Mouse (Mus musculus): Measurements from ENCODE around the gene Cebpb. TPM values are rescaled to one million over a fixed set of nuclear protein-coding genes. Genes with fewer than 3 reads are reported as not detected.

Gene Cebpb
- total RNA-seq, 2 experiments from 2014 or later = 18.6 to 21.7 TPM

DNA sequence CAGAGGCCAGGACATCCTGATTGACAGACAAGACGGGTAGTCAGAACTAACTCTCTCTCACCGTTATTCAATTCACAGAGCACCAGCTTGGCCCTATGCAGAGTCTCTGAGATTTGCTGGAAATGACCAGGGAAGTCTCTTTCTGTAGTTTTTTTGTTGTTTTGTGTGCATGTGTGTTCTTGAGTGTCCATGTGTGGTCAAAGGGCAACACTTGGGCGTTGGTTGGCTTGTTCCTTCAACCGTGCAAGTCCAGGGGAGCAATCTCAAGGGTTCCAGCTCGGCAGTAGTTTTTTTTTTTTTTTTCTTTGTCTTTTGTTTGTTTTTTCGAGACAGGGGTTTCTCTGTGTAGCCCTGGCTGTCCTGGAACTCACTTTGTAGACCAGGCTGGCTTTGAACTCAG, 26.0 kb upstream of the Cebpb start:
- DNase-seq (ENCODE audit: low spot score in 2 of 2) = no peak

DNA sequence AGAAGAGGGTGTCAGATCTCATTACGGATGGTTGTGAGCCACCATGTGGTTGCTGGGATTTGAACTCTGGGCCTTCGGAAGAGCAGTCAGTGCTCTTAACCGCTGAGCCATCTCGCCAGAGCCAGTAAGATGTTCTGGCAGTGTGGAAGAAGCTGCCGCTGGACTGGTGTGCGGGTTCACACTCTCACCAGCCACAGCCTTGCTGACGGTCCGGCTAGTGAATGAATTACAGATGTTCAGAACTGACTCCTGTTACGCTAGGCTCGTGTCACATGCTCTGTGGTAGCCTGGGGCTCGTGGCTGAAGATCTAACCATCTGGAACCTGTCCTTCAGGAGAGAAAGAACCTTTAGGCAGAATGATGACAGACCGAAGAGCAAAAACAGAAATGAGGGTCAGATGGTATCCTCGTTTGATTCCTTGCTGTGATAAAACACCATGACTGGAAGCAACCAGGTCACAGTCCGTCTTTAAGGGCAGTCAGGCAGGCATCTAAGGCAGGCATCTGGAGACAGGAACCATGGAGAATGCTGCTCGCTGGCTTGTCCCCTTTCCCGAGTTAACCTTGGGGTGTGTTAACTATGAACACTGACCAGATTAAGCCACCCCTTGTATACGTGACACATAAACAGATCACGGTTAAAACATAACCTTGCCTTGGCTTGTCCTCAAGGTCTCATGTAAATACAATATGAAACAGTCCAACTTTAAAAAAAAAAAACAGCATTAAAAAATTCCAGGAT, 22.6 kb upstream of the Cebpb start:
- DNase-seq (ENCODE audit: low spot score in 2 of 2) = no peak

DNA sequence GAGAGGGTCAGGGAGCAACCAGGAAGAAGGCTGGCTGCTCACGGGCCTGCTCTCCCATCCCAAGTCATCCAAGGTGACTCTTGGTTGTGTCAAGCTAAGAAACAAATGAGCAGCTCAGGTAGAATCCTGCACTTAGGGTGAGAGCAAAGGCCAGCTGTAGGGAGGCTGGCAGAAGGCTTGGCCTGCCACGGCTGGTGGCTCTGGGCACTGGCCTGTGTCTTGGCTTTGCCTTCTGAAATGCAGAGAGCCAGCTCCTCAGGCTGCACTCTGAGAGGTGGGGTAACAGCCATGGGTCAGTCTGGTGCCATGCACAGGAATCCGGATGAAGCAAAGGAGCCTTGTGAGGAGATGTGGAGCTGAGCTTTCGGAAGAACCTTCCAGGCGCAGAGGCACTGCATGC, 20.3 kb upstream of the Cebpb start:
- DNase-seq (ENCODE audit: low spot score in 2 of 2) = no peak

DNA sequence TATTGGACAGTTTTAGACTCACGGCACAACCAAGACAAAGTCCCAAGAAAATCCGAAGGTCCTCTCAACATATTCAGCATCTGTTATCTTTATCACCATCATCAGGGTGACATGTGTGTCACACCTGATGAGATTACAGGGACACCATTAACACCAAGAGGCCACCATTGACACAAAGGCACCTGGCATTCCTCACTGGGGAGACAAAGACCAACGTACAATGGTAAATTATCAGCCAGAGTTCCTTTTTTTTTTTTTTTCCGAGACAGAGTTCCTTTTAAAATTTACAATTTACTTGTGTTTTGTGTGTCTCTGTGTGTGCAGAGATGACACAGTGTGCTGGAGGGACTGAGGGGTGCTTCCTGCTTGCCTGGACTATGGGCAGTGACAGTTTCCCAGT, 19.3 kb upstream of the Cebpb start:
- no peak for DNase-seq (ENCODE audit: low spot score in 2 of 2)

DNA sequence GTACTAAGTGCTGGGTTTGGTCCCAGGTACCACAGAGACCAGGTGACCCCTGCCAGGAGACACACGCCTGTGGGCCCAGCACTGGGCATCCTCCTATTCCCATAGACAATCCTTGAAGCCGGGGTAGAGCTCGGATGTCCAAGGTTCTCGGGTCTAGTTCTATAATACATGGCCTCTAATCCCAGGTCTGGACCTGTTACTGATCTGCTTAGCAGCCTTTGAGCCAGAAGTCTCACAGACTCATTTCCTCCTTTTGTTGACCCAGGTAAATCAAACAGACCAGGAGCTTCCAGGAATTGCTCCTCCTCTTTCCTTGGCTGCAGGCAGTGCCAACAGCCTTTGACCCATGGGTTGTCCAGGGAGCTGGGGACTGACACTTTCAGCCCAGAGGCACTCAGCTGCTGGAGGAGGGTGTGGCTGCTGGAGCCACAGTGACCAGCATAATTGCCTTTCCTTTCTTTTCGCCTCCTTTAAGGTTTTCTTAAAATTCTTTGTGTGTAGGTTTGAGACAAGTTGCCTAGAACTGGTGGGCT, 17.5 kb upstream of the Cebpb start:
- no peak for DNase-seq (ENCODE audit: low spot score in 2 of 2)

DNA sequence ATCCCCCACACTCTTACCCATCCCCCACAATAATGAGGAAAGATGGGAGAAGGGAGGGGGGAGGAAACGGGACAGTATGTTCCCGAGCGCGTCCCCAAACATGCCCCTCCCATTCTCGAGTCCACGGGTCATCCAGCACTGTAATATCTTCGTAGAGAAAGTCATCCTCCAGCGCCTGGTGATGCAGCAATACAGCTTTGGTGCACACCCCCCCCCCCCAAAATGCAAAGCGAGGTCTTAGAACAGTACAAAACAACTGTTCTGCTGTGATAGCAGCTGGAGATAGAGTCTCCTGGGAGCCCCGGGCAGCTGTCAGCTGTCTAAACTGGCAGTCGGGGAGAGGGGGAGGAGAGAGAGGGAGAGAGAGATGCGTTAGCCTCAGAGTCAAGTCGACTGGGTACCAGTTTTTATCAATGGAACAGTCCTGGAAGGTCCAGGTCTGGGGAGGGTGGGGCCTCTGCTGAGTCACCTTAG, 16.5 kb upstream of the Cebpb start:
- no peak for DNase-seq (ENCODE audit: low spot score in 2 of 2)

DNA sequence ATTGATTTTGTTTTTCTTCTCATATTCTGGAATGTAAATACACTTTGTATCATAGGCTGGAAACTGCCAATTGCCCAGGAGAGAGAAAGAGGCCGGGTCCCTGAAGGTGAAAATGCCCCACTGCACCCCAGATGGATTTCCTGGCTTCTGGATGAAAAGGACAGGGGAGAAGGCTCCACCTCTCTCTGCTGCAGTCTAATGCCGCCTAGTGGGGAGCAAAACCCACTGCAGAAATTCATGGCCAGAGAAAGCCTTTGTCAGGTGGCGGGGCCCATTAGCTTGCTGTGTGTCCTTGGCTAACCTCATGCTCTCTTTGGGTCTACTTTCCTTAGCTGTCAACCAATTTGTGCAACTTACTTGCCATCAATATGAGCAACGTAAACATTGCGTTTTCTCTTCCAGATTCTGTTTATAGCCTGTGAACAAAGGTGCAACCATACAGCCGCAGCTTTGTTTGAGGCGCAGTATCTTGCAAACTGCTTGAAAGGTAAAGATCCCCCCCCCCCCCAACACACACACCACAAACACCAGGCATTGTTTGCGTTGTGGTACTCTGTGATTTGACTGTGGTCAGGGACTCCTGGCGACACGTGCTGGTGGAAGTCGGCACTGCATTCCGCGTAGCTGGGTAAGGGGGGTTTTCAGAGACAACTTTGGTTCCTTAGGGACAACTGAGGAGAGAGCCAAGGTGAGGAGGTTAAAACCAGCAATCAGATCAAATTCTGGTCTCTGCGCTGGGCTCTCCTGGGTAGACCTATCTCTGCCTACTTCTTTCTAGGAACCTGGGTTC, 13.4 kb upstream of the Cebpb start:
- DNase-seq (ENCODE audit: low spot score in 2 of 2) = no peak

DNA sequence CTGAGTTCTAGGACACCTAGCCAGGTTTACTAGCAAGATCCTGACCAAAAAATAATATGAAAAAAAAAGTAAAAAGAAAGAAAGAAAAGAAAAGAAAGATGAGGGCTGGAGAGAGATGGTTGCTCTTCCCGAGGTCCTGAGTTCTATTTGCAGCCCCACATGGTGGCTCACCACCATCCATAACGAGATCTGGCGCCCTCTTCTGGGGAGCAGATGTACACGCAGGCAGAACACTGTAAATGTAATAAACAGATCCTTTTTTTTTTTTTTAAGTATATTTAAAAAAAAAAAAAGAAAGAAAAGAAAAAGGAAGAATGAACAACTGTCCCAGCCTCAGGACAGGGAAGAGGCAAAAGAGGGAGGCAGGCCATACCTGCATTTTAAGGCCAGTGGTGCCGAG, 10.1 kb upstream of the Cebpb start:
- no peak for DNase-seq (ENCODE audit: low spot score in 2 of 2)

DNA sequence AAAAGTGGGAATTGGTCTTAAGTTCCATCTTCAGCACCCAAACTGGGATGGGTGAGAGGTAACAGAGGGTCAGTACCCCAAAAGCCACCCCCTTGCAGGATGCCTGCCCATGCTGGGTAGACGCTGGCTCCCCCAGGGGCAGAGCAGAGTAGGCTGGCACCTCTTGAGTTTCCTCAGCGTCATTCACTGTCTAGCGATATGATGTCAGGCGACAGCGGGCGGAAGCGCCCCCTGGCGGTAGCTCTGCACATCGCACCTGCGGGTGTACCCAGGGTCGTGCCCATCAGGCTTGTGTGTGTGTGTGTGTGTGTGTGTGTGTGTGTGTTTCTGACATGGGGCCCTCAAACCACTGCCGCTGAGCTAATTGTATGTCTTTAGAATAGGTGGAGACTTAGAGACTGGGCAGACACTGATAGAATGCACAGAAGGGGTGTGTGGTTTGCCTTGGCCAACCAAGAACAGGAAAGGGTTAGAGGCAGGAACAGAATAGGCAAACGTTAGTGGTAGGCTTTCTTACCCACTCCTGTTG, 8.7 kb upstream of the Cebpb start:
- peak; percentile 75 to 79 for DNase-seq (ENCODE audit: low spot score in 2 of 2)

DNA sequence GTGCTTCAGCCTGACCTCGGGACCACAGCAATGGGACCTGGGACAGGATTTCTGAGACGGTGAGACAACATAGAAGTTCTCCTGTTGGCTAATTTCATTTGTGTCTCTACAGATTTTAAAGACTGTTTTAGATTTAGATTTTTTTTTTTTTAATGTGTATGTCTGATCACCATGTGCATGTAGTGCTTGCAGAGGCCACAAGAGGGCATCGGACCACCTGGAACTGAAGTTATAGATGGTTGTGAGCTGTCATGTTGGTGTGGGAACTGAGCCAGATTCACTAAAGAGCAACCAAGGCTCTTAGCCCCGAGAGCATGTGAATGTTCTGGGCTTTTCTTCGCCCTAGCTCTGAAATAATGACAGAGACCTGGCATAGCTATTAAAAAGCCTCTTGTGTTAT, 8.1 kb upstream of the Cebpb start:
- no peak for DNase-seq (ENCODE audit: low spot score in 2 of 2)

DNA sequence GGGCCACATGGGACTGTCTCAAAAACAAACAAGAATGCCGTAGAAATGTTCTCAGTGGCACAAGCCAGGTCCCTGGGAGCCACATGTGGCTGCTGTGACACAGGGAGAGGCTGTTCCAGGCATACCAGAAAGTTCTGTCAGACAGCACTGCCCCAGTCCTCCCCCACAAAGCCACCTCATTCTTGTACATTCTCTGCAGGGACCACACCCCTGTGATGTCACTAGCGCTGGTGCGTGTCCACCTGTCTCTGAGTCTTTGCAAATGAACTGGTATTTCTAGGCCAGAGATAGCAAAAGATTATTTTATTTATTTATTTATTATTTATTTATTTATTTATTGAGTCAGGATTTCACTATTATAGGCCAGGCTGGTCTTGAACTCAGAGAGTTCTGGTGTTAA, 5.0 kb upstream of the Cebpb start:
- no peak for DNase-seq (ENCODE audit: low spot score in 2 of 2)

DNA sequence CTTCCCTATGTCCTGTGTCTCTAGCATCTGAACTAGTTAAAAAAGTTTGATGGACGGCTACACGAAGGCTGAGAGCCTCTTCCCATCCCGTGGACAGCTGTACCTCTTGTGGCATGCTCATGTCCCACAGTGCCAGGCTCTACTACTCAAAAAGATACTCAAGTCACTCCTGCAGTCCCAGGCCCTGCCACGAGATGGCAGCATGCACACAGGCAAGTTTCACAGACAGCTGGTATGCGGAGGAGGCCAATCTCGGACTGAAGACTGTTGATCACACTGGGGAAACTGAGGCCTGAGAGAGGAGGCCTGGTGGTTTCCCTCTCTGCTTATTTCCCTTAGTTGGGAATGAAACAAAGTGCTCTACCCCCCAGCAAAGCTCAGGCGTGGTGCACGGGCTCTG, 3.6 kb upstream of the Cebpb start:
- peak; percentile 98 for DNase-seq (ENCODE audit: low spot score in 2 of 2)

DNA sequence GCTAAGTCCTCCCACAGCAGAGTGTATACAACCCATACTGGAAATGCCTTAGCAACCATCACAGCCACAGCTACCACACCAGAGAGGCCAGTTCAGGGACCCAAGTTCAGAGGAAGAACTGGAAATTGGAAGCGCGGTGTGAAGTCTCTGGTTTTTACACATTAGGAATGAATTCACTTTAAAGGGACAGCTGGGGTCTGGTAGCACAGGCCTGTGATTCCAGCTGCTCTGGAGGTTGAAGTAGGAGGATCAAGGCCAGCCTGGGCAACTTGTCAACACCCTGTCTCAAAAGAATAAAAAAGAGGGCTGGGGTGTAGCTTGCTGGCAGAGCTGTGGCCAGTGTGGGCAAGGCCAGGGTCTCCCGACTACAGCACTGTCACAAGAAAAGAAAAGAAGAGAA, 2.9 kb upstream of the Cebpb start:
- no peak for DNase-seq (ENCODE audit: low spot score in 2 of 2)

DNA sequence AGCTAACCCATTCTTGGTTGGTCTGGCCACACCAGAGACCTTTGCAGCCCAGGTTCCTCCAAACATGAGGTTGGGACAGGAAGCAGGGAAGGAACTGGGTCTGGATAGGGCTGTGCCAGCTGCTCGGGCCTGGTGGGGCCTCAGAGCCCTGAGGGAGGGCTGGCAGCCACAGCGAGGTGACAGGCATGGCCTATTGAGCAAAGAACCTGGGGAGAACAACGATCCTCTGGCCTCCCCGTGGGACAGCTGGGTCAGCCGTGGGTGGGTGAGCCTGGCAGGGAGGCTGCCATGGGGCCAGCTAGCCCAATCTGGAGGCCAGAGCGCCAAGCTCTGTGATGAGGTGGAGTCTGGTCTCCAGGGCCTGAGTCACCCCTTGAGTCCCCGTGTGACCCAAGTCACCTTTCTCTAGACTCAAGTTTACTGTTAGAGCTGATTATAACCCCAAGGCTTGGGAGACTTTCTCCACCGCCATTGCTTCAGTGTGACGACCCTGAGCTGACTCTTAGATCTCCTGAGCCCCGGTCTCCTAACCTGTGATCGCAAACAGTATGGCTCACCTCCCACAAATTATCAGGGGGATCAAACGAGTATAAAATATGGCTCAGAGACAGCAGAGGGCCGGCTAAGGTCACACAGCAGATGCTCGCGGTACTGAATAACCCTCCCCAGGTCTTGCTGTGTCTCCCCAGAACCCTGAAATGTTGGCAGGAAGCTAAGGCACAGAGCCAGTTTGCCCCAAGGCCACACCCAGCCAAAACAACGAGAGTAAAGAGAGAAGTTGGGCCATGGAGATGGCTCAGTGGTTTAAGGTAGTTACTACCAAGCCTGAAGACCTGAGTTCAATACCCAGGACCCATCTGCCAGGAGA, 2.1 kb upstream of the Cebpb start:
- DNase-seq (ENCODE audit: low spot score in 2 of 2) = no peak

DNA sequence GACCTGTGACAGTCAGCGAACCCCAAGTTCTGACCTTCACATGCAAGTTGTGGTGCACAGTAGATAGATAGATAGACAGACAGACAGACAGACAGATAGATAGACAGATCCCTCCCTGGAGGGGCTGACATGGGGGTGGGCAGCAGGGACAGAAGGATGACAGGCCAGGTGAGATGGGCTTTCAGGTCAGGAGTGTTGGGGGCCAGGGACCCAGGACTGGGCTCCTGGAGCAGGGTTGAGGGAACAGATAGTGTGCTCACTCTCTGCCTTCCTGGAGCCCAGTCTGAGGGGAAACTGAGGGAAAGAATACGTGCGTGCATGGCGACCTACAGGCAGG, 1.5 kb upstream of the Cebpb start:
- no peak for DNase-seq (ENCODE audit: low spot score in 2 of 2)

DNA sequence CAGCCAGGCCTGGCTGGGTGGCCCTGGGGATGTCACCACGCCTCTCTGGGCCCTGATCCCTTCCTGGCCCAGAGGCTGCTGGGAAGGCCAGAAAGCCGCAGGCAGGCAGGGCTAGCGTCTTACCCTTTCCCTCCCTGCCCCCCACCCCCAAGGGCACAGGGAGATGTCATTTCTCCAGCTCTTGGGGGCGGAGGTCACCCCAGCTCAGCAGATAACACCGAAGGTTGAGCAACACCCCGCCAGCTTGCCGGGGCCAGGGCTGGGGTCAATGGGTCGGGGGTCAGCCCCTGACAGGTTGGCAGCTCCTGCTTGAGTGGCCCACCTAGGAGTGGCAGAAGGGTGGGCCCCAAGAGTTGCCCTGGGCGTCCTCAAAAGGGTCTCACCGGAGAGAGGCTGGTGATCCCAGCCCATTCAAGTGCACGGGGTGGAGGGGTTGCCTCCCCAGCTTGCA, 1.0 kb upstream of the Cebpb start:
- no peak for DNase-seq (ENCODE audit: low spot score in 2 of 2)

DNA sequence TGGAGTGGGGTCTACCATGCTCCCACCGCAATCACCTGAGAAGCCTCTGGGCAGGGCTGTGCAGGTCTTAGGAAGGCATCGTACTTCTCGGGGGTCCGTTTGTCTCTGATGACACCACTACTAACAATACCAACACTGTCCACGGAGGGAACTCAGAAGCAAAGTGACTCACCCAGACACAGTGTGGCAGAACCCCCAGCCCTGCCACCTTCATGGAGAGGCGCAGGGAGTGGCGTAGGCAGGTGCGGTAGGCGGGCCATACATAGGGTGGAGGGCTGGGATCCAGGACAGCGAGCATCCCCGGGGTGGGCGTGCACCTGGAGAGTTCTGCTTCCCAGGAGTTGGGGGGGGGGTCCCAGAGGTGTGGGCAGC, 603 bp upstream of the Cebpb start:
- DNase-seq (ENCODE audit: low spot score in 2 of 2) = no peak

DNA sequence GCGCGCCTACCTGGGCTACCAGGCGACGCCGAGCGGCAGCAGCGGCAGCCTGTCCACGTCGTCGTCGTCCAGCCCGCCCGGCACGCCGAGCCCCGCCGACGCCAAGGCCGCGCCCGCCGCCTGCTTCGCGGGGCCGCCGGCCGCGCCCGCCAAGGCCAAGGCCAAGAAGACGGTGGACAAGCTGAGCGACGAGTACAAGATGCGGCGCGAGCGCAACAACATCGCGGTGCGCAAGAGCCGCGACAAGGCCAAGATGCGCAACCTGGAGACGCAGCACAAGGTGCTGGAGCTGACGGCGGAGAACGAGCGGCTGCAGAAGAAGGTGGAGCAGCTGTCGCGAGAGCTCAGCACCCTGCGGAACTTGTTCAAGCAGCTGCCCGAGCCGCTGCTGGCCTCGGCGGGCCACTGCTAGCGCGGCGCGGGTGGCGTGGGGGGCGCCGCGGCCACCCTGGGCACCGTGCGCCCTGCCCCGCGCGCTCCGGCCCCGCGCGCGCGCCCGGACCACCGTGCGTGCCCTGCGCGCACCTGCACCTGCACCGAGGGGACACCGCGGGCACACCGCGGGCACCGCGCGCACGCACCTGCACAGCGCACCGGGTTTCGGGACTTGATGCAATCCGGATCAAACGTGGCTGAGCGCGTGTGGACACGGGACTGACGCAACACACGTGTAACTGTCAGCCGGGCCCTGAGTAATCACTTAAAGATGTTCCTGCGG, 945 bp downstream of the Cebpb start, which contains the start of gene Tmem189:
TSS of gene Tmem189 (minus strand) at position 322 of the 718 bp plus-strand sequence.
- DNase-seq (ENCODE audit: low spot score in 2 of 2) = peak in 1 of 2 experiments; percentile 51

DNA sequence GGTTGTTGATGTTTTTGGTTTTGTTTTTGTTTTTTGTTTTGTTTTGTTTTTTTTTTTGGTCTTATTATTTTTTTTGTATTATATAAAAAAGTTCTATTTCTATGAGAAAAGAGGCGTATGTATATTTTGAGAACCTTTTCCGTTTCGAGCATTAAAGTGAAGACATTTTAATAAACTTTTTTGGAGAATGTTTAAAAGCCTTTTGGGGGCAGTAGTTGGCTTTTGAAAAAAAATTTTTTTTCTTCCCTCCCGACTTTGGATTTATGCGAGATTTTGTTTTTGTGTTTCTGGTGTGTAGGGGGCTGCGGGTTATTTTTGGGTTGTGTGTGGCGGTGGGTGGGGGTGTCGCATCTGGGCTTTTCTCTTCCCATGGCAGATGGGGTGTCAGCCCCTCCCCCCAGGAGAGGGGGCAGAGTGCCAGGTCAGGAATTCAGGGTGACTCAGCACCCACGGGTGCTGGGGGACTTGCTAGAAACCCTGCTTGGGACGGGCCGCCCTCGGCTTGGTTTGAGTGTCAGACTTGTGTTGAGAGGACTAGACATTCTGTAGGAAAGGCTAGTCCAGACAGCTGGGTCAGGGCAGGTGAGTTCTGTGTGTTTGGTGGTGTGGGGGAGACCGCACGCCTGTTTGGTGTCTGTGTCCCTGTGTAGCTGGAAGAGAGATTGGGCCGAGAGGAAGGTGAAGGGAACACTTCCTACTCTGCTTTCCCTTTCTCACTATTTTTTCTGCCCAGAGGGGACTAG, 1.7 kb downstream of the Cebpb start:
- peak; percentile 57 to 63 for DNase-seq (ENCODE audit: low spot score in 2 of 2)

DNA sequence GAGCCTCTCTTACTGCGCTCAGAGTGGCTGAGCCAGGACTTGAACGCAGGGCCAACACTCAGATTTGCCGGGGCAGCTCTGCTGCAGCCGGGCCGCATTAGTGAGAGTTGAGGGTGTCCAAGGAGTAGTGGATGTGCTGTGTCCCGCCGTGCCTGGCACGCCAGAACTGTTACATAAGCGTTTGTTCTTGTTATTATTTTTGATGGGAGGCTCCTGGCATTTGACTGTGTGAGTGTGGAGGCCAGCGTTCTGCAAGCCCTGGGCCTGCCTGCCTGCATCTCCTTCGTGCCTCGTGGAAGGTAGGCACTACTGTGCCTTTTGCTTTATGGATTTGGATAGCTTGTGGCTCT, 2.2 kb downstream of the Cebpb start:
- DNase-seq (ENCODE audit: low spot score in 2 of 2) = peak in 1 of 2 experiments; percentile 40
